Mouse (Mus musculus) ES-Bruce4 (cell line): ENCODE data around the gene Nipsnap3a. TPM values are rescaled to one million over a fixed set of nuclear protein-coding genes. Genes with fewer than 3 reads are reported as not detected.

ENCODE experiments used
- H3K27ac ChIP-seq: 2 replicates; pipeline ENCODE4 v1.5.1; 2012; ENCODE audit warnings: low read length, inconsistent platforms; ENCODE audit not compliant: insufficient read depth
- H3K27me3 ChIP-seq: 2 replicates; pipeline ENCODE4 v1.6.1; 2012; ENCODE audit warnings: mild to moderate bottlenecking, low read length, inconsistent platforms; ENCODE audit not compliant: control insufficient read depth, poor library complexity, insufficient read depth, severe bottlenecking
- H3K36me3 ChIP-seq: 2 replicates; pipeline ENCODE4 v1.6.1; 2012; ENCODE audit warnings: inconsistent platforms, mild to moderate bottlenecking, low read length, moderate library complexity; ENCODE audit not compliant: control insufficient read depth, poor library complexity, insufficient read depth, severe bottlenecking
- H3K4me1 ChIP-seq: one replicate; pipeline ENCODE4 v1.8.1; 2011; ENCODE audit warnings: low read length; ENCODE audit not compliant: control insufficient read depth, insufficient read depth
- H3K4me3 ChIP-seq: 2 replicates; pipeline ENCODE4 v1.5.1; 2011; ENCODE audit warnings: low read depth, mild to moderate bottlenecking, low read length
- H3K9ac ChIP-seq: 2 replicates; pipeline ENCODE4 v1.6.1; 2012; ENCODE audit warnings: low read depth, mild to moderate bottlenecking, inconsistent platforms; ENCODE audit not compliant: poor library complexity, severe bottlenecking
- H3K9me3 ChIP-seq: replicated peaks from 2 replicates; pipeline ENCODE4 v1.6.1; 2012; ENCODE audit warnings: mild to moderate bottlenecking, low read length, inconsistent platforms; ENCODE audit not compliant: control insufficient read depth, poor library complexity, insufficient read depth, severe bottlenecking
- CTCF ChIP-seq: IDR thresholded peaks from one replicate; pipeline ENCODE4 v1.8.1; 2011; ENCODE audit warnings: low read depth, low read length
- EP300 ChIP-seq: IDR thresholded peaks from 2 replicates; pipeline ENCODE4 v1.6.1; 2011; ENCODE audit warnings: low read depth, low read length; ENCODE audit not compliant: insufficient read depth
- POLR2A ChIP-seq: IDR thresholded peaks from one replicate; pipeline ENCODE4 v1.8.1; 2011; ENCODE audit warnings: low read length; ENCODE audit not compliant: insufficient read depth
- polyA plus RNA-seq: library from polyadenylated mRNA; stranded (reverse); fragments of >200 nt; gene quantifications from 2 replicates; pipeline ENCODE4 v1.2.4, GENCODE M21; 2011; ENCODE audit warnings: low read depth; ENCODE audit not compliant: missing spikeins, insufficient read depth, insufficient read length

The Nipsnap3a gene
- polyA plus RNA-seq = not detected in 2 replicates

- no peaks in the 10 kb centered on the region for H3K36me3 ChIP-seq
- peak within 1 kb of the TSS; percentile 20 for H3K4me3 ChIP-seq
- H3K27ac ChIP-seq = no peak within 1 kb of the TSS
- H3K4me1 ChIP-seq = peaks cover 2% of the 10 kb centered on the region
- H3K9ac ChIP-seq = no peak within 1 kb of the TSS
- no peaks in the 10 kb centered on the region for H3K9me3 ChIP-seq
- TF ChIP-seq EP300 (no peak), POLR2A (no peak), CTCF (no peak)
- H3K27me3 ChIP-seq = no peaks in the 10 kb centered on the region
Measured at GRCm38 (mm10) chr4:52989248-52989647, at the start of gene Nipsnap3a. Gene Nipsnap3a (plus strand): TSS chr4:52989272.

- Histone ChIP-seq H3K36me3 (no peaks in the 10 kb centered on the region), H3K9ac (no peak overlapping the region), H3K27ac (no peak overlapping the region), H3K4me3 (no peak overlapping the region), H3K27me3 (no peaks in the 10 kb centered on the region), H3K4me1 (no peaks in the 10 kb centered on the region), H3K9me3 (no peaks in the 10 kb centered on the region)
- TF ChIP-seq EP300 (no peak), POLR2A (no peak), CTCF (no peak)
Measured at GRCm38 (mm10) chr4:52946665-52947064, 42.4 kb upstream of the Nipsnap3a start.

- TF ChIP-seq POLR2A = no peak
- TF ChIP-seq EP300 = no peak
- no peak for TF ChIP-seq CTCF
- no peak overlapping the region for H3K27ac ChIP-seq
- H3K9ac ChIP-seq = no peak overlapping the region
- no peaks in the 10 kb centered on the region for H3K36me3 ChIP-seq
- no peaks in the 10 kb centered on the region for H3K27me3 ChIP-seq
- H3K4me1 ChIP-seq = no peaks in the 10 kb centered on the region
- H3K9me3 ChIP-seq = no peaks in the 10 kb centered on the region
- no peak overlapping the region for H3K4me3 ChIP-seq
Measured at GRCm38 (mm10) chr4:52949005-52949404, 40.1 kb upstream of the Nipsnap3a start.

GRCm38 (mm10) chr4:52958693-52959092 lies 30.4 kb upstream of the Nipsnap3a start:
- Histone ChIP-seq H3K9me3 (no peaks in the 10 kb centered on the region), H3K27ac (no peak overlapping the region), H3K36me3 (no peaks in the 10 kb centered on the region), H3K4me1 (no peaks in the 10 kb centered on the region), H3K27me3 (peaks cover 1% of the 10 kb centered on the region; the same call in 1 of the 2 replicates), H3K4me3 (no peak overlapping the region), H3K9ac (no peak overlapping the region)
- no peak for TF ChIP-seq EP300
- no peak for TF ChIP-seq POLR2A
- peak; percentile 43 for TF ChIP-seq CTCF

GRCm38 (mm10) chr4:52964247-52964646 lies 24.8 kb upstream of the Nipsnap3a start, which contains the start of gene Olfr270:
Gene Olfr270 (plus strand): TSS chr4:52964547.
- Histone ChIP-seq H3K9me3 (no peaks in the 10 kb centered on the region), H3K4me3 (no peak within 1 kb of the TSS), H3K36me3 (no peaks in the 10 kb centered on the region), H3K27ac (no peak within 1 kb of the TSS), H3K9ac (no peak within 1 kb of the TSS), H3K4me1 (no peaks in the 10 kb centered on the region), H3K27me3 (peaks cover 1% of the 10 kb centered on the region; the same call in 1 of the 2 replicates)
- TF ChIP-seq CTCF (no peak), EP300 (no peak), POLR2A (no peak)

GRCm38 (mm10) chr4:52985216-52985615 lies 3.9 kb upstream of the Nipsnap3a start:
- Histone ChIP-seq H3K27ac (no peak overlapping the region), H3K36me3 (no peaks in the 10 kb centered on the region), H3K27me3 (no peaks in the 10 kb centered on the region), H3K4me1 (peaks cover 2% of the 10 kb centered on the region), H3K9me3 (no peaks in the 10 kb centered on the region), H3K9ac (no peak overlapping the region), H3K4me3 (no peak overlapping the region)
- TF ChIP-seq CTCF (peak; percentile 0), EP300 (no peak), POLR2A (no peak)
